Mouse (Mus musculus): Measurements from ENCODE around the gene Psg19.

DNA sequence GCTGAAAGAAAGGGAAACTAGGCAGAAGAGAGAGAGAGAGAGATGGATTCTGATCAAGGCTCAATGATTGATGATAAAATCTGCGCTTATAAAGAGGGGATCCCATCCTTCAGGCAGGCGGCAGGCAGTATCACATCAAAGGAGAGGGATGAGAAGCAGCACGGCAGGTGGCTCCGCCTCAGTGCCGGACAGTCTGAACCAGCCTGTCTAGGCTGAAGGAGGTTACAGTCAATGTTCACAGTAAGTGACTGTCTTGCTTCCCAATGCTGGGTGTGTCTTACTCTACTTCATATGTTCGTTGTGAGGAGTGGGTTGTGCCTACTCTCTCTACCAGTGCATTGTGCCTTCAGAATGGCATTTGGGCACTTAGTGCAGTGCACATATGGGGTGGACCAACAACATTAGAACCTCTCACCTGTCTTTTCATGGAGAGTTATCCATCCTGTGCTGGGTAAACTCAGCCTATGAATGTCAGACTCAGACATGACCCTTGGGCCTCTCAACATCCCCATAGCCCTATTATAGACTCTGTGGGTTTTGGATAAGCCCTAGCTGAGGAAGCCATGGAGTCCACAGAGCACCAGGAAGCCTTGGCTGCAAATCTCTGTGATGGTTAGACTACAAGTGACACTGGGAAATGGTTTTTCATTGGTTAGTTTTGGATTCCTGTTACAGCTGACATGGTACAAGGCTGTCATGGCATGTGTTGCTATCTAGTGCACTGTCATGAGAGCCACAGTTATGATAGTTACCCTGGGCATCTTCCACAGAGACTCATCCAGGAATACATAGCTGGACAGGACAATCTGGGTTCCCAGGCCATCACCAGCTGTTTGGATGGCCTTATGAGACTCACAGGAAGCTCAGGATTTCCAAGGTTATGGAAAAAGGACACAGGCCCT lies 49.1 kb downstream of the Psg19 start:
- TF ChIP-seq CTCF (IDR thresholded peaks at IDR 0.05; ENCODE audit: low read depth) (no peak), EP300 (IDR thresholded peaks at IDR 0.05; ENCODE audit: low read depth) (no peak)
